Mouse (Mus musculus) heart, embryonic 13.5 days (tissue): ENCODE measurements around the gene Ticam1. TPM values are rescaled to one million over a fixed set of nuclear protein-coding genes. Genes with fewer than 3 reads are reported as not detected.

Experiments
- ATAC-seq: fragments of 200-750 bp; cut with Nextera tagmentation; 2 replicates; pipeline ENCODE4 v1.8.0; 2017; ENCODE audit warnings: moderate TSS enrichment; ENCODE audit not compliant: insufficient number of reproducible peaks, low FRiP score, low TSS enrichment; ENCODE audit errors: extremely low read depth
- H3K27ac ChIP-seq: fragments of 300-500 bp; sonication (generic); replicated peaks from 2 replicates; pipeline ENCODE4 v1.5.1; 2015; ENCODE audit warnings: moderate library complexity, mild to moderate bottlenecking, inconsistent platforms
- H3K27me3 ChIP-seq: fragments of 300-500 bp; sonication (generic); replicated peaks from 2 replicates; pipeline ENCODE4 v1.6.1; 2015; ENCODE audit warnings: mild to moderate bottlenecking, inconsistent platforms
- H3K36me3 ChIP-seq: fragments of 300-500 bp; sonication (generic); 2 replicates; pipeline ENCODE4 v1.6.1; 2015; ENCODE audit warnings: mild to moderate bottlenecking, inconsistent platforms
- H3K4me1 ChIP-seq: fragments of 300-500 bp; sonication (generic); 2 replicates; pipeline ENCODE4 v1.6.1; 2015; ENCODE audit warnings: inconsistent platforms
- H3K4me2 ChIP-seq: fragments of 300-500 bp; sonication (generic); 2 replicates; pipeline ENCODE4 v1.6.1; 2015; ENCODE audit warnings: inconsistent platforms, mild to moderate bottlenecking, moderate library complexity
- H3K4me3 ChIP-seq: fragments of 300-500 bp; sonication (generic); 2 replicates; pipeline ENCODE4 v1.5.1; 2015; ENCODE audit warnings: moderate library complexity, mild to moderate bottlenecking, inconsistent platforms
- H3K9ac ChIP-seq: fragments of 300-500 bp; sonication (generic); 2 replicates; pipeline ENCODE4 v1.6.1; 2015; ENCODE audit warnings: inconsistent platforms, mild to moderate bottlenecking, moderate library complexity
- H3K9me3 ChIP-seq: fragments of 300-500 bp; sonication (generic); 2 replicates; pipeline ENCODE4 v1.6.1; 2016; ENCODE audit warnings: inconsistent platforms
- whole genome bisulfite sequencing: fragments of 180-500 bp; shearing (Covaris S2); methylation state at CpG from one replicate; pipeline ENCODE4 v1.1.7; 2015; ENCODE audit warnings: mixed read lengths; 5-methylcytosine and 5-hydroxymethylcytosine counted together
- polyA plus RNA-seq: library from polyadenylated mRNA; unstranded; fragments of >200 nt; fragmentation: Nextera tagmentation; extraction: Ambion mirVana; gene quantifications from 2 replicates; pipeline ENCODE4 v1.2.1, GENCODE M21; 2015

Gene Ticam1
- polyA plus RNA-seq, 1 experiment from 2014 or later, result 8.4 TPM

- H3K4me3 ChIP-seq, result peak overlapping the region; percentile 88
- peak overlapping the region; percentile 91 for H3K9ac ChIP-seq
- no peaks in the 10 kb centered on the region for H3K9me3 ChIP-seq
- H3K27me3 ChIP-seq, result no peaks in the 10 kb centered on the region
- ATAC-seq, result 0 out of 2 replicates have a peak, but pooled peaks have one; percentile 3
- H3K4me2 ChIP-seq, result peak overlapping the region; percentile 100
- peaks cover 20% of the 10 kb centered on the region for H3K36me3 ChIP-seq
- H3K4me1 ChIP-seq, result peaks cover 48% of the 10 kb centered on the region
- peak overlapping the region; percentile 88 for H3K27ac ChIP-seq
- WGBS, result 23% methylated on average over 13 of the region's 13 CpGs
Measured at GRCm38 (mm10) chr17:56302363-56302996, 25.9 kb upstream of the Ticam1 start.

DNA sequence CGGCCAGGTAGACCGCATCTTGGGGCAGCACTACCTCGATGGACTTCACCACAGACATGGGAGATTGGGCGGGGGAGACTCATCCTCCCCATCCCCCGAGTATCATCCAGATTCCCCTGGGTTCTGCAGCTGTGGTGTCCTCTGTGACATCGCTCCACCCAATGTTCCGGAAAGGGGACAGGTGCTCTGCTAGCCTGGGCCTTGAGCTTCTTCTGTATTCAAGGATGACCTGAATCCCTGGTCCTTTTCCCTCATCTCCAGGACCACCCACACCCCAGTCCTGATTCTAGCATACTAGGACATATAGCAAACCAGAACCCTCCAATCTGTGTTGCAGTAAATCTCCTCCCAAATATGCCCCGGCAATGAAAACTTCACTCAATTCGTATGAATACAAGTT lies 23.6 kb upstream of the Ticam1 start, which contains the start of gene Arrdc5:
Arrdc5 (minus strand) TSS at position 101 of the 400 bp plus-strand sequence.
- Histone ChIP-seq H3K9me3 (no peaks in the 10 kb centered on the region), H3K4me2 (no peak within 1 kb of the TSS), H3K27ac (no peak within 1 kb of the TSS), H3K36me3 (no peaks in the 10 kb centered on the region; the same call in 1 of the 2 replicates), H3K9ac (no peak within 1 kb of the TSS), H3K27me3 (no peaks in the 10 kb centered on the region), H3K4me1 (peaks cover 26% of the 10 kb centered on the region), H3K4me3 (no peak within 1 kb of the TSS)
- 87% methylated on average over 9 of the region's 9 CpGs for WGBS
- no peak for ATAC-seq

DNA sequence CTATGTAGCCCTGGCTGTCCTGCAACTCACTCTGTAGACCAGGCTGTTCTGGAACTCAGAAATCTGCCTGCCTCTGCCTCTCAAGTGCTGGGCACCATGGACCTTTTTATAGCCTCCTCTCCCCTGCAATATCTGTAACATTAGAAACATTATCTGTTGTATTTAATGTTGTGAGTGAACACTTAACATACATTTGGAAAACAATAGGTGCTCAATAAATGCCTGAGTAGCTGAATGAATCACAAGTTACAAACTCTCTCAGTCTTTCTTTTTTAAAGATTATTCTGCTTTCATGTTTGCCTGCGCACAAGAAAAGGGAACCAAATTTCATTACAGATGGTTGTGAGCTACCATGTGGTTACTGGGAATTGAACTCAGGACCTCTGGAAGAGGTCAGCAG lies 21.7 kb upstream of the Ticam1 start:
- no peak for ATAC-seq
- H3K36me3 ChIP-seq, result no peaks in the 10 kb centered on the region
- H3K4me2 ChIP-seq, result no peak overlapping the region
- H3K27me3 ChIP-seq, result no peaks in the 10 kb centered on the region
- 98% methylated on average over 1 of the region's 1 CpGs for WGBS
- H3K4me3 ChIP-seq, result no peak overlapping the region
- peaks cover 13% of the 10 kb centered on the region for H3K4me1 ChIP-seq
- no peak overlapping the region for H3K9ac ChIP-seq
- no peaks in the 10 kb centered on the region for H3K9me3 ChIP-seq
- no peak overlapping the region for H3K27ac ChIP-seq

GRCm38 (mm10) chr17:56296201-56296600 lies 19.6 kb upstream of the Ticam1 start:
- Histone ChIP-seq H3K36me3 (no peaks in the 10 kb centered on the region), H3K4me3 (no peak overlapping the region), H3K9ac (no peak overlapping the region), H3K4me1 (peaks cover 8% of the 10 kb centered on the region), H3K4me2 (no peak overlapping the region), H3K27ac (no peak overlapping the region), H3K27me3 (no peaks in the 10 kb centered on the region), H3K9me3 (no peaks in the 10 kb centered on the region)
- 55% methylated on average over 1 of the region's 1 CpGs for WGBS
- ATAC-seq, result no peak

- Histone ChIP-seq H3K36me3 (no peaks in the 10 kb centered on the region), H3K9ac (no peak overlapping the region), H3K4me2 (no peak overlapping the region), H3K4me3 (no peak overlapping the region), H3K9me3 (no peaks in the 10 kb centered on the region), H3K27me3 (no peaks in the 10 kb centered on the region), H3K27ac (no peak overlapping the region), H3K4me1 (peaks cover 21% of the 10 kb centered on the region)
- 85% methylated on average over 19 of the region's 19 CpGs for WGBS
- no peak for ATAC-seq
Measured at GRCm38 (mm10) chr17:56294241-56294640, 17.7 kb upstream of the Ticam1 start.

- Histone ChIP-seq H3K36me3 (0 out of 2 replicates have a peak, but pooled peaks cover 2% of the 10 kb centered on the region), H3K27ac (no peak overlapping the region), H3K4me2 (no peak overlapping the region), H3K4me1 (peaks cover 31% of the 10 kb centered on the region), H3K9me3 (no peaks in the 10 kb centered on the region), H3K4me3 (no peak overlapping the region), H3K9ac (no peak overlapping the region), H3K27me3 (no peaks in the 10 kb centered on the region)
- WGBS, result 71% methylated on average over 1 of the region's 1 CpGs
- ATAC-seq, result no peak
Measured at GRCm38 (mm10) chr17:56293291-56293690, 16.7 kb upstream of the Ticam1 start.

DNA sequence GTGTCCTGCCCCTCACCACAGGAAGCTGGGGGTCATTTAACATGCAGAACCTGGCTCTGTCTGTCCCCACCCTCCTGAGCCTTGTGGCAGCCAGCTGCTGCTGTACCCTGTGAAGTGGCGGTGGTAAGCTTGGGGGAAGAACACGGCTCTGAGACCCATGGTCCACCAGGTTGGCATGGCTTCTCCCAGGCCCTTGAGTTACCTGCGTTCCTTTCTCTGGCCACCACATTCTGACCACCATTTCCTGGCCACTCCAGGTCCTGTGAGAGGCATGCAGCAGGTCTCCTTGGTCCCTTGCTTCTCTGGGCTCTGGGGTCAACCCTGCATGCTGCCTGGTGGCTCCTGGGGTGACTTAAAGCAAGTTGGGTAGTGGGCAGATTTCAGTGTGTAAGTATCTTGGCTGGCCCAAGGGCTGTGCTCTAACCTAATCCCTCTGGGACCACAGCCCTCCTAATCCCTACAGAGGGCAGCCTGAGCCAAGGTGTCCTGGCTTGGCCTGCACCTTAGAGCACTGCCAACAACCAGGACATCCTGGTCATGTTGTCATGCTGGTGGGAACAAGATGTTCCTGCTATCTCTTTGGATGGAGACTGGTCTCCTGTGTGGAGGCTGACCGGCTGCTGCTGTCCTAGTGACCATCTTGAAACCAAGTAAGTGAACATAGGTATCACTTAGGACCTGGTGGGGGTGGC lies 16.1 kb upstream of the Ticam1 start, which contains the start of gene Plin3:
Plin3 (minus strand) TSS at position 343 of the 692 bp plus-strand sequence.
- Histone ChIP-seq H3K4me1 (peaks cover 37% of the 10 kb centered on the region), H3K27me3 (no peaks in the 10 kb centered on the region), H3K9me3 (no peaks in the 10 kb centered on the region), H3K36me3 (0 out of 2 replicates have a peak, but pooled peaks cover 2% of the 10 kb centered on the region), H3K27ac (peak within 1 kb of the TSS; percentile 94; the same call in 1 of the 2 replicates), H3K4me3 (no peak within 1 kb of the TSS), H3K4me2 (peak within 1 kb of the TSS; percentile 90; the same call in 1 of the 2 replicates), H3K9ac (no peak within 1 kb of the TSS)
- no peak for ATAC-seq
- 74% methylated on average over 4 of the region's 4 CpGs for WGBS

- no peak overlapping the region for H3K4me3 ChIP-seq
- H3K27me3 ChIP-seq, result no peaks in the 10 kb centered on the region
- 79% methylated on average over 7 of the region's 7 CpGs for WGBS
- H3K4me2 ChIP-seq, result peak overlapping the region; percentile 90
- no peak for ATAC-seq
- H3K9me3 ChIP-seq, result no peaks in the 10 kb centered on the region
- peaks cover 44% of the 10 kb centered on the region for H3K4me1 ChIP-seq
- H3K9ac ChIP-seq, result peak overlapping the region; percentile 75
- H3K27ac ChIP-seq, result peak overlapping the region; percentile 94; the same call in 1 of the 2 replicates
- H3K36me3 ChIP-seq, result peaks cover 4% of the 10 kb centered on the region
Measured at GRCm38 (mm10) chr17:56291826-56292475, 15.4 kb upstream of the Ticam1 start.

- WGBS, result under 1% methylated on average over 16 of the region's 16 CpGs
- Histone ChIP-seq H3K4me1 (peaks cover 48% of the 10 kb centered on the region), H3K4me3 (peak overlapping the region; percentile 62), H3K36me3 (peaks cover 12% of the 10 kb centered on the region), H3K27ac (peak overlapping the region; percentile 94), H3K27me3 (no peaks in the 10 kb centered on the region), H3K9me3 (no peaks in the 10 kb centered on the region), H3K4me2 (peak overlapping the region; percentile 90), H3K9ac (peak overlapping the region; percentile 88)
- peak; percentile 54 for ATAC-seq
Measured at GRCm38 (mm10) chr17:56291171-56291511, 14.6 kb upstream of the Ticam1 start.

GRCm38 (mm10) chr17:56290388-56291170 lies 14.0 kb upstream of the Ticam1 start:
- Histone ChIP-seq H3K4me2 (peak overlapping the region; percentile 90), H3K9me3 (no peaks in the 10 kb centered on the region), H3K36me3 (peaks cover 18% of the 10 kb centered on the region), H3K4me1 (peaks cover 48% of the 10 kb centered on the region), H3K9ac (peak overlapping the region; percentile 88), H3K27ac (peak overlapping the region; percentile 94), H3K4me3 (peak overlapping the region; percentile 62), H3K27me3 (no peaks in the 10 kb centered on the region)
- peak; percentile 85 for ATAC-seq
- 3% methylated on average over 17 of the region's 17 CpGs for WGBS
